Mouse (Mus musculus) gonadal fat pad, adult 2 months (tissue): ENCODE measurements around the gene Ggta1. TPM values are rescaled to one million over a fixed set of nuclear protein-coding genes. Genes with fewer than 3 reads are reported as not detected.

ENCODE experiments used
- DNase-seq: peaks from one replicate; pipeline ENCODE4 v3.0.0-alpha.2; 2012; ENCODE audit warnings: low read depth
- polyA plus RNA-seq: library from polyadenylated mRNA; depleted of rRNA; stranded (reverse); fragments of >200 nt; gene quantifications from 2 replicates; pipeline ENCODE4 v1.2.3, GENCODE M21; 2012; rRNA removed

The Ggta1 gene
- polyA plus RNA-seq: 29.5 and 37.9 TPM in 2 replicates

GRCm38 (mm10) chr2:35462791-35463281 lies at the start of gene Ggta1:
Gene Ggta1, minus strand, starts transcription at chr2:35463231.
- DNase-seq: no peak

GRCm38 (mm10) chr2:35512226-35512625 lies 49.2 kb upstream of the Ggta1 start:
- no peak for DNase-seq

- DNase-seq: no peak
Observed at GRCm38 (mm10) chr2:35510920-35511319, 47.9 kb upstream of the Ggta1 start.

- no peak for DNase-seq
Observed at GRCm38 (mm10) chr2:35509888-35510287, 46.9 kb upstream of the Ggta1 start.

GRCm38 (mm10) chr2:35509343-35509667 lies 46.3 kb upstream of the Ggta1 start:
- DNase-seq: no peak

- no peak for DNase-seq
Observed at GRCm38 (mm10) chr2:35508597-35509342, 45.7 kb upstream of the Ggta1 start.

GRCm38 (mm10) chr2:35507191-35507511 lies 44.1 kb upstream of the Ggta1 start:
- no peak for DNase-seq

GRCm38 (mm10) chr2:35506311-35507190 lies 43.5 kb upstream of the Ggta1 start:
- DNase-seq: no peak

- DNase-seq: no peak
Observed at GRCm38 (mm10) chr2:35505519-35506286, 42.7 kb upstream of the Ggta1 start.

- no peak for DNase-seq
Observed at GRCm38 (mm10) chr2:35504417-35504776, 41.4 kb upstream of the Ggta1 start.

GRCm38 (mm10) chr2:35503723-35504416 lies 40.8 kb upstream of the Ggta1 start:
- no peak for DNase-seq

- DNase-seq: no peak
Observed at GRCm38 (mm10) chr2:35503021-35503722, 40.1 kb upstream of the Ggta1 start.

GRCm38 (mm10) chr2:35502561-35502960 lies 39.5 kb upstream of the Ggta1 start:
- no peak for DNase-seq

GRCm38 (mm10) chr2:35499474-35499873 lies 36.4 kb upstream of the Ggta1 start:
- DNase-seq: no peak

- no peak for DNase-seq
Observed at GRCm38 (mm10) chr2:35498961-35499360, 35.9 kb upstream of the Ggta1 start.

GRCm38 (mm10) chr2:35497662-35498196 lies 34.7 kb upstream of the Ggta1 start:
- DNase-seq: no peak

- no peak for DNase-seq
Observed at GRCm38 (mm10) chr2:35496279-35497013, 33.4 kb upstream of the Ggta1 start.

GRCm38 (mm10) chr2:35495486-35496278 lies 32.7 kb upstream of the Ggta1 start:
- DNase-seq: no peak

GRCm38 (mm10) chr2:35493566-35493965 lies 30.5 kb upstream of the Ggta1 start:
- no peak for DNase-seq
